Mouse (Mus musculus) heart, embryonic 16.5 days (tissue): ENCODE data around the gene Pak1. TPM values are rescaled to one million over a fixed set of nuclear protein-coding genes. Genes with fewer than 3 reads are reported as not detected.

Experiments
- ATAC-seq: fragments of 200-750 bp; cut with Nextera tagmentation; replicated peaks from 2 replicates; pipeline ENCODE4 v1.8.0; 2017; ENCODE audit warnings: moderate number of reproducible peaks; ENCODE audit not compliant: insufficient read depth, low FRiP score; ENCODE audit errors: extremely low read depth
- H3K27ac ChIP-seq: fragments of 300-500 bp; sonication (generic); 2 replicates; pipeline ENCODE4 v1.5.1; 2014; ENCODE audit warnings: mild to moderate bottlenecking, low read length, control low read depth, moderate library complexity
- H3K27me3 ChIP-seq: fragments of 300-500 bp; sonication (generic); 2 replicates; pipeline ENCODE4 v1.6.1; 2014; ENCODE audit warnings: low read length, mixed read lengths; ENCODE audit not compliant: control insufficient read depth, insufficient read depth
- H3K36me3 ChIP-seq: fragments of 300-500 bp; sonication (generic); 2 replicates; pipeline ENCODE4 v1.6.1; 2014; ENCODE audit not compliant: control insufficient read depth, insufficient read depth
- H3K4me1 ChIP-seq: fragments of 300-500 bp; sonication (generic); 2 replicates; pipeline ENCODE4 v1.6.1; 2014; ENCODE audit warnings: low read length, mixed read lengths; ENCODE audit not compliant: control insufficient read depth, insufficient read depth
- H3K4me2 ChIP-seq: fragments of 300-500 bp; sonication (generic); 2 replicates; pipeline ENCODE4 v1.6.1; 2014; ENCODE audit warnings: low read depth, mild to moderate bottlenecking, control low read depth, low read length
- H3K4me3 ChIP-seq: fragments of 300-500 bp; sonication (generic); 2 replicates; pipeline ENCODE4 v1.5.1; 2014; ENCODE audit warnings: mild to moderate bottlenecking, control low read depth, low read length
- H3K9ac ChIP-seq: fragments of 300-500 bp; sonication (generic); 2 replicates; pipeline ENCODE4 v1.6.1; 2014; ENCODE audit warnings: low read length, control low read depth
- H3K9me3 ChIP-seq: fragments of 300-500 bp; sonication (generic); replicated peaks from 2 replicates; pipeline ENCODE4 v1.6.1; 2016; ENCODE audit warnings: low read length; ENCODE audit not compliant: control insufficient read depth
- WGBS: fragments of 180-500 bp; shearing (Covaris S2); extraction: QIAGEN DNeasy Blood & Tissue Kit; methylation state at CpG from one replicate; pipeline ENCODE4 v1.1.7; 2014; 5-methylcytosine and 5-hydroxymethylcytosine counted together
- polyA plus RNA-seq: library from polyadenylated mRNA; unstranded; fragments of >200 nt; fragmentation: Nextera tagmentation; extraction: Ambion mirVana; gene quantifications from 2 replicates; pipeline ENCODE4 v1.2.1, GENCODE M21; 2015

Pak1 gene
- polyA plus RNA-seq, 1 experiment from 2014 or later = 4.3 TPM

DNA sequence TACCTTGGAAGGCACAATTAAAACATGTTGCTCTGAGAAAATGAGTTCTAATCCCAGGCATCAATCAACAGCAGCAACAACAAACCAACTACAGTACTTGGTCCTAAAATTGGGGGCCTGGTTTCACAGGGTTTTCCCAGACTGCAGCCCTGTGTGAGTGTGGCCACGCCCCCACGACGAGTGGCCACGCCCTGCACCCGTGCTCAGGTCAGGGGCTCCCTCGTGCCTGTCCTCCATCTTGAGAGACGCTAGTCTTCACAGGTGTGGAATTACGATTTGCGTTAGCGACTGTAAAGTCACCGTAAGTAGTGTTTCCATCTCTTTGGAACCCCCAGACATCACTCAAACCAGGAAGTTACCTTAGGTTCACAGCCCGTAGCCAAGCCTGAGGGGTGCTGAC is 131.4 kb downstream of the Pak1 start, which contains the start of gene Gdpd4:
Gene Gdpd4, plus strand, starts transcription at position 214 of the 400 bp plus-strand sequence.
- no peak within 1 kb of the TSS for H3K4me2 ChIP-seq
- no peaks in the 10 kb centered on the region for H3K27me3 ChIP-seq
- H3K4me3 ChIP-seq = no peak within 1 kb of the TSS
- no peaks in the 10 kb centered on the region for H3K9me3 ChIP-seq
- WGBS = 72% methylated on average over 12 of the region's 12 CpGs
- no peaks in the 10 kb centered on the region for H3K4me1 ChIP-seq
- ATAC-seq = no peak
- H3K9ac ChIP-seq = no peak within 1 kb of the TSS
- H3K27ac ChIP-seq = no peak within 1 kb of the TSS
- no peaks in the 10 kb centered on the region for H3K36me3 ChIP-seq

DNA sequence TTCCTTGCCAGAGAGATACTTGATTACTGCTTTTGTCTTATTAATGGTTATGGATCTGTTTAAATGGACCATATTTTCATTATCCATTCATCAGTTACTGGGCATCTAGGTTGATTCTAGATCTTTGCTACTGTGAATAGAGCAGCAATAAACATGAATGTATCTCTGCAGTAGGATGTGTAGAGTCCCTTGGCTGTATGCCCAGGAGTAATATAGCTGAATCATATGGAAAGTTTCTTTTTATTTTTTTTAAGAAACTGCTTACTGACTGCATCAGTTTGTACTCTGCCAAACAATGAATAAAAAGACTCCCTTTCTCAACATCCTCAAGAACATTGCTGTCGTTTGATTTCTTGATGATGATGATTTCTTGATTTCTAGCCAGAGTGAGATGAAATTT is 137.5 kb downstream of the Pak1 start:
- no peak overlapping the region for H3K4me3 ChIP-seq
- H3K36me3 ChIP-seq = no peaks in the 10 kb centered on the region
- H3K9ac ChIP-seq = no peak overlapping the region
- H3K27me3 ChIP-seq = no peaks in the 10 kb centered on the region
- H3K27ac ChIP-seq = no peak overlapping the region
- H3K4me1 ChIP-seq = no peaks in the 10 kb centered on the region
- ATAC-seq = no peak
- H3K4me2 ChIP-seq = no peak overlapping the region
- WGBS = 36% methylated on average over 1 of the region's 1 CpGs
- H3K9me3 ChIP-seq = no peaks in the 10 kb centered on the region

DNA sequence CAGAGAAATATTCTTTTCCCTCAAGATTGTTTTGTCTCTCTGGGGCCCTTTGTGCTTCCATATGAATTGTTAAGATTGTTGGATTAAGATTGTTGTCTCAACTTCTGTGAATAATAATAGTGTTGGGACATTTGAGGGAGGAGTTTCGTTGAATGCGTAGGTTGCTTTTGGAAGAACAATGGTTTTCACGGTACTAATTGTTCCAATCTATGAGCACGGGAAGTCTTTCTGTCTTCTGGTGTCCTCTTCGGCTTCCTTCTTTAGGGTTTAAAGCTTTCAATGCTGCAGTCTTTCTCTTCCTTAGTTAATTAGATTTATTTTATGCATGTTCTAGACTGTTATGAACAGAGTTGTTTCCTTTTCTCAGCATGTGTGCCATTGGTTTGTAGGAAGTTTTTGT is 138.6 kb downstream of the Pak1 start:
- no peaks in the 10 kb centered on the region for H3K9me3 ChIP-seq
- no peaks in the 10 kb centered on the region for H3K4me1 ChIP-seq
- no peaks in the 10 kb centered on the region for H3K27me3 ChIP-seq
- WGBS = 84% methylated on average over 5 of the region's 5 CpGs
- no peak overlapping the region for H3K27ac ChIP-seq
- H3K4me2 ChIP-seq = no peak overlapping the region
- ATAC-seq = no peak
- H3K9ac ChIP-seq = no peak overlapping the region
- H3K36me3 ChIP-seq = no peaks in the 10 kb centered on the region
- H3K4me3 ChIP-seq = no peak overlapping the region

DNA sequence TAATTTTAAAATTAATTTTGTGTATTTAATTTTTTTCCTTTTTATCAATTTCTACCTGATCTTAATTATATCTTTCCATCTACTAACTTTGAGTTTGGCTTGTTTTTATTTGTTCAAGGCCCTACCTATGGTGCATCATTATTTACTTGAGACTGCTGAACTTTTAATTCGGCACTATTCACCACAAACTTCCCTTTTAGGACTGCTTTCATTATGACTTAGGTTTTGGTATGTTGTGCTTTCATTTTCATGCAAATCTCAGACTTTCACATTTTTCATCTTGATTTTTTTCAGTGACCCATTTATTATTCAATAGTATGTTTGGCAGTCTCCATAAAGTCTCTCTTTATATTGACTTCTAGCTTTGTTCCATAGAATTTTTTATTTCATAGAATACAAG is 156.1 kb downstream of the Pak1 start:
- H3K27ac ChIP-seq = no peak overlapping the region
- H3K36me3 ChIP-seq = no peaks in the 10 kb centered on the region
- no peak for ATAC-seq
- no peaks in the 10 kb centered on the region for H3K27me3 ChIP-seq
- H3K4me1 ChIP-seq = no peaks in the 10 kb centered on the region
- 75% methylated on average over 1 of the region's 1 CpGs for WGBS
- H3K4me3 ChIP-seq = no peak overlapping the region
- no peaks in the 10 kb centered on the region for H3K9me3 ChIP-seq
- H3K9ac ChIP-seq = no peak overlapping the region
- H3K4me2 ChIP-seq = no peak overlapping the region

Other genes with a start within 250 kb of the Pak1 start
- gene Aamdc, start 209.0 kb upstream of the Pak1 start, polyA plus RNA-seq = 53.0 and 53.1 TPM in 2 replicates
- 13.2 and 14.0 TPM in 2 replicates for gene Rsf1, start 208.7 kb upstream of the Pak1 start, polyA plus RNA-seq
- 96.0 and 116 TPM in 2 replicates for gene Clns1a, start 91.9 kb upstream of the Pak1 start, polyA plus RNA-seq
- gene Aqp11, start 50.3 kb upstream of the Pak1 start, polyA plus RNA-seq = 11.4 and 22.6 TPM in 2 replicates
- not detected in 2 replicates for gene Gdpd4, start 131.4 kb downstream of the Pak1 start, polyA plus RNA-seq